Mouse (Mus musculus): ENCODE data around the gene Ptpn3.

GRCm38 (mm10) chr4:57268330-57268729, 33.3 kb downstream of the Ptpn3 start:
- TF ChIP-seq EP300 (optimal IDR thresholded peaks at IDR 0.05) (no peak), CTCF (IDR thresholded peaks at IDR 0.05; ENCODE audit: low read depth) (no peak)
